Mouse (Mus musculus): ENCODE results near the gene Frem3. TPM values are rescaled to one million over a fixed set of nuclear protein-coding genes. Genes with fewer than 3 reads are reported as not detected.

The Frem3 gene
- polyA plus RNA-seq, 1 experiment from 2014 or later = 0.08 TPM

DNA sequence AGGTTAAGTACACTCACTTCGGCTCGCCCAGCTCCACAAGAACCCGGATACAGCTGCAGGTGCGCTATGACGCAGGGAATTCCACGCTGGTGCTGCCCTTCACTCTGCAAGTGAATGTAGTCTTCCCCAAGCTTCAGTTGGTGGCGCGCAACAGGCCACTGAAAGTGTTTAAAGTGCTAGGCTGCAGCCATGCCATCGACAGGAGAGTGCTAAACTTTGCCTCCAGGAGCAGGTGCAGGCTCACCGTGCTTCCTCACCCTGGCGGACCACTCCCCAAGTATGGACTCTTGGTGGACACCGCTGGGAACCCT is 516 bp downstream of the Frem3 start:
- ATAC-seq (ENCODE audit: insufficient read depth, low FRiP score, low read depth) = no peak
- 8% methylated on average over 12 of the region's 12 CpGs for WGBS
- no peaks in the 10 kb centered on the region for H3K9me3 ChIP-seq
- H3K9ac ChIP-seq = no peak overlapping the region
- H3K27me3 ChIP-seq (replicated peaks) = peaks cover 22% of the 10 kb centered on the region
- no peaks in the 10 kb centered on the region for H3K36me3 ChIP-seq
- H3K27ac ChIP-seq = no peak overlapping the region
- peaks cover 4% of the 10 kb centered on the region; the same call in 1 of the 2 replicates for H3K4me1 ChIP-seq
- peak overlapping the region; percentile 43 for H3K4me2 ChIP-seq
- H3K4me3 ChIP-seq (replicated peaks) = peak overlapping the region; percentile 5; the same call in 1 of the 2 replicates

DNA sequence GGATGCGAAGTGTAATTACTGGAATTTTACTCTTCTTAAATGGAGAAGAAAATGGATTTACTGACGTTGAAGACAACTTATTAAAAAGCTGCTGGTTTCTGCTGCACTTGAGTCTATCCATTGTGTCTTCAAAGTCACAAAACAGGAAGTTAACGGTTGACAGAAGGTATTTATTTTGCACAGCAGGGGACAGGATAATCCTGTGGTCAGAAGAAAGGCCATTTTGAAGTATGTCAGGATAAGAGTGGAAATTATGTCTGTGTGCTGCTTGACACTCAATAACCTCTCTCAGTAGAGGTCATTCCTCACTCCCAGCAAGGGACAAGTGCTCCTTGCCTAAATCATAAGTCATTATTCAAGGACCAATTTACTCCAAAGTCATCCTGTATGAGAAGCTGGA is 8.9 kb downstream of the Frem3 start:
- Histone ChIP-seq H3K9ac (no peak overlapping the region), H3K36me3 (no peaks in the 10 kb centered on the region), H3K27ac (no peak overlapping the region), H3K27me3 (replicated peaks) (no peaks in the 10 kb centered on the region), H3K4me2 (no peak overlapping the region), H3K4me3 (replicated peaks) (no peak overlapping the region), H3K9me3 (no peaks in the 10 kb centered on the region), H3K4me1 (no peaks in the 10 kb centered on the region)
- WGBS = 56% methylated on average over 3 of the region's 3 CpGs
- no peak for ATAC-seq (ENCODE audit: insufficient read depth, low FRiP score, low read depth)

DNA sequence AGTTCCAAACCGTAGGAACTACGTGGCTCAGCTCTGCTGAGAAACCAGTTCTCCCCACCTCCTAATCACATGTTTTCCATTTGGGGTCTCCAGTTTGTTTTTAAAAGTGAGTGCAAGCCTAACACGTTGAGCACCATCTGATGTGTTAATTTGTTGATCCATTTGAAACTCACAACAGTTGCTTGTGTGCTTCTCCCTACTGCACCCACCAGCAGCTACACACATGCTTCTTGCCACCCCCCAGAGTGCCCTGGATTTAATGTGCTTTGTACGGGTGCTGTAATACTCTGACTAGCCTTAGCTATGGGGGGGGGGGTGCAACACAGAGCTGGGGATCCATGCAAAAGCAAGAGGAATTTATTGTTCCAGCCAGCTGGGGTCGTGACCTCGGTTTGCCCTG is 36.5 kb downstream of the Frem3 start:
- no peak overlapping the region for H3K4me2 ChIP-seq
- no peak overlapping the region for H3K27ac ChIP-seq
- H3K4me3 ChIP-seq (replicated peaks) = no peak overlapping the region
- H3K9ac ChIP-seq = no peak overlapping the region
- WGBS = 69% methylated on average over 6 of the region's 6 CpGs
- no peak for ATAC-seq (ENCODE audit: insufficient read depth, low FRiP score, low read depth)
- no peaks in the 10 kb centered on the region for H3K27me3 ChIP-seq (replicated peaks)
- no peaks in the 10 kb centered on the region for H3K4me1 ChIP-seq
- no peaks in the 10 kb centered on the region for H3K9me3 ChIP-seq
- H3K36me3 ChIP-seq = no peaks in the 10 kb centered on the region

DNA sequence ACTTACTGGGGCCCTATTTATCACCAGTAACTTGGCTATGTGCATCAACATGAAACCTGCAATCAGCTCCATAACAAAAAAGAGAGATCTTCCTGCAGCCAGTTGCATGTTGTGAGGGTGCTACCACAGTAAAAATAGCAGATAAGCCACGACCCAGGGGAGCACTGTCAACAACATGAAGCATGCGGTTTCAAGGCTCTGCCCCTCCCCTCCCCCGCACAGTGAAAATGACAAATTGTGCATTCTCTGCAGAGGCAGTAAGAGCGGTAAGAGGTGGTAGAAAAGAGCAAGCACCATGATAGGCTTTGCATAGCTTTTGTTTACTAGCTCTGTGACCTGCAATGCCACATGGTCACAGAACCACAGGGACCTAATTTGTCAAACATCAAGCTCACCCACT is 46.8 kb downstream of the Frem3 start:
- WGBS = 13% methylated on average over 4 of the region's 4 CpGs
- H3K4me3 ChIP-seq (replicated peaks) = no peak overlapping the region
- no peak overlapping the region for H3K9ac ChIP-seq
- no peak overlapping the region for H3K27ac ChIP-seq
- H3K36me3 ChIP-seq = no peaks in the 10 kb centered on the region
- no peaks in the 10 kb centered on the region for H3K27me3 ChIP-seq (replicated peaks)
- no peak for ATAC-seq (ENCODE audit: insufficient read depth, low FRiP score, low read depth)
- H3K9me3 ChIP-seq = no peaks in the 10 kb centered on the region
- no peaks in the 10 kb centered on the region for H3K4me1 ChIP-seq
- no peak overlapping the region for H3K4me2 ChIP-seq

DNA sequence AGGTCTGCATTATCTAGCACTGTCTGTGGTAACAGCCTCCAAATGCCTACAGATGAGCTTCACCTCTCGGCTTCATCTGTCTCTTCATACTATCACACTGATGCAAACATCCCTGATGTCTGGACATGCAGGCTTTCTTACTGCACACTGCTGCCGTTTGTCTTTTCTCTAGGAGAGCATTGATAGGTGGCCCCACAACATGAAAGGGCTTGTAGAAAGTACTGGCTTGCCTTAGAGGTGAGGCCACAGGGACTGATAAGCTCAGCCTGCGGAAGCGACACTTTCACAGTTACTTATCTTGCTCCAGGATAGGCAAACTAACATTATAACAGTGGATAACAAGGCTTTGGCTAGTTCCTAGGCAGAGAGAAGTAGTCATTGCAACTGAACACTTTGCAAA is 50.2 kb downstream of the Frem3 start:
- H3K36me3 ChIP-seq = no peaks in the 10 kb centered on the region
- H3K27ac ChIP-seq = no peak overlapping the region
- H3K27me3 ChIP-seq (replicated peaks) = no peaks in the 10 kb centered on the region
- H3K9me3 ChIP-seq = no peaks in the 10 kb centered on the region
- no peak overlapping the region for H3K4me3 ChIP-seq (replicated peaks)
- WGBS = 32% methylated on average over 4 of the region's 4 CpGs
- peak; percentile 60 for ATAC-seq (ENCODE audit: insufficient read depth, low FRiP score, low read depth)
- H3K4me1 ChIP-seq = no peaks in the 10 kb centered on the region
- H3K4me2 ChIP-seq = no peak overlapping the region
- no peak overlapping the region for H3K9ac ChIP-seq

DNA sequence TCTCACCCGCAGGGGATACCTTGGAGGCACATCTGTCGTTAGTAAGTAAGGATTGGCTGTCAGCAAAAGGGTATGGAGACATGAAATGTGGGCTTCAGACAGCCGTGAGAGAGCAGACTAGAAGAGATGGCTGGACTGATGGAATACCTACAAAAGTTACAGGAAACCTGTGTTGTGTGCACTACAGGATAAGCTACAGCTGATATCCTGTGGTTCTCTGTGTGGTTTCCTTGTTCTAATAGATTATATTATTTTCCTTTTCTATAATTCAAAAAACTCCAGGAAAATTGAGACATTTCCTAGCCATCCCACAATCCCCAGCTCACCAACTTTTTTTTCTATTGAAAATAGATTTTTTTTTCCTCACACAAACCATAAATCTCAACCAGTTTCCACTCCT is 52.6 kb downstream of the Frem3 start:
- no peak for ATAC-seq (ENCODE audit: insufficient read depth, low FRiP score, low read depth)
- Histone ChIP-seq H3K4me3 (replicated peaks) (no peak overlapping the region), H3K4me1 (no peaks in the 10 kb centered on the region), H3K9ac (no peak overlapping the region), H3K27me3 (replicated peaks) (no peaks in the 10 kb centered on the region), H3K27ac (no peak overlapping the region), H3K9me3 (no peaks in the 10 kb centered on the region), H3K36me3 (no peaks in the 10 kb centered on the region), H3K4me2 (no peak overlapping the region)
- WGBS = 67% methylated on average over 3 of the region's 3 CpGs

DNA sequence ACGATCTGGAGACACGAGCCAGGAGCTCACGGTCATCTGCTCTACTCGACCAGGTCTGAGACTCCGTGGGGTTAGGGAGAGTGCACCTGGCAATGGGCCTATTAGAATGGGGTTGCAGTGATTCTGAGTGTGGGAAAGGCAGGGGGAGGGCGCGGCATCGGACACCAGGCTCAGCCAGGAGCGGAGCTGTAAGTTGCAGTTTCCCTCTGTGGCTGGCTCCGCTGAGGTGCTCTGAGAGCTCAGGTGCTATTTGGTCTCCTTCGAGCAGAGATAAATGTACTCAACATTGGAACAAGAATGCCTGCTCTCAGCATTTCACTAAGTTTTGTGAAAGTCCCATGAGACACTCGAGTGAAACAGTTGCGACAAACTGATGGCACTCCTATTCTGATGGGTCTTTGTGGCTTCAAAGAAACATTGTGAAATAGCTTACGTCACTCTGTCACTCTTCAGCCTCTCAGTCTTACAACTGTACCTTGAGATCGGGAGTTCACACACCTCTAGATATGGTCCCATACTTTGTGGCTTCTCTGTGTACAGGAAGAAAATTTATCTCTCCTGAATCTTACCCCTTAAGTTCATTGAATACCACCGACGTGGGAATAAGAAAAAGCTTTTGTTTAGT is 58.5 kb downstream of the Frem3 start:
- H3K9me3 ChIP-seq = no peaks in the 10 kb centered on the region
- no peaks in the 10 kb centered on the region for H3K27me3 ChIP-seq (replicated peaks)
- H3K27ac ChIP-seq = no peak overlapping the region
- WGBS = 44% methylated on average over 17 of the region's 17 CpGs
- H3K4me1 ChIP-seq = peaks cover 5% of the 10 kb centered on the region; the same call in 1 of the 2 replicates
- H3K4me2 ChIP-seq = peak overlapping the region; percentile 33; the same call in 1 of the 2 replicates
- H3K9ac ChIP-seq = no peak overlapping the region
- 0 out of 2 replicates have a peak, but pooled peaks have one; percentile 31 for ATAC-seq (ENCODE audit: insufficient read depth, low FRiP score, low read depth)
- H3K4me3 ChIP-seq (replicated peaks) = no peak overlapping the region
- no peaks in the 10 kb centered on the region for H3K36me3 ChIP-seq

DNA sequence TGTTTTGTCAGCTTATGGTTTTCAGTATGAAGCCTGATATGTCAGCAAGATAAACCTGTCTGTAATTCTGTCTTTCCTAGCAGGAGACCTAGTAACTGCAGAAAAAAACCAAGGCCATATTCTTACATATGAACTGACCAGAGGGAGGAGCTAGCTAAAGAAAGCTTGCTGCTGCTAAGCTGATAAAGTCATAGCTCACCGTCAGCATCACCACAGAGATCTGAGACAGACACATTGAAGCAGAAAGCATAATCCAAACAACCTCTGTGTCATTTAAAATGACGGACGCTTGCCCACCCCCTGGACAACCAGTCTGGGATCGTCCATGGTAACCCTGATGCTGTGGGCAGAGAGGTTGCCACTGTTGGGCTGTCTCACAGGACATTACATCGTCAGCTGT is 71.7 kb downstream of the Frem3 start:
- Histone ChIP-seq H3K4me3 (replicated peaks) (no peak overlapping the region), H3K9ac (no peak overlapping the region), H3K4me1 (no peaks in the 10 kb centered on the region), H3K36me3 (no peaks in the 10 kb centered on the region), H3K4me2 (no peak overlapping the region), H3K9me3 (no peaks in the 10 kb centered on the region), H3K27ac (no peak overlapping the region), H3K27me3 (replicated peaks) (no peaks in the 10 kb centered on the region)
- ATAC-seq (ENCODE audit: insufficient read depth, low FRiP score, low read depth) = no peak
- WGBS = 67% methylated on average over 5 of the region's 5 CpGs

DNA sequence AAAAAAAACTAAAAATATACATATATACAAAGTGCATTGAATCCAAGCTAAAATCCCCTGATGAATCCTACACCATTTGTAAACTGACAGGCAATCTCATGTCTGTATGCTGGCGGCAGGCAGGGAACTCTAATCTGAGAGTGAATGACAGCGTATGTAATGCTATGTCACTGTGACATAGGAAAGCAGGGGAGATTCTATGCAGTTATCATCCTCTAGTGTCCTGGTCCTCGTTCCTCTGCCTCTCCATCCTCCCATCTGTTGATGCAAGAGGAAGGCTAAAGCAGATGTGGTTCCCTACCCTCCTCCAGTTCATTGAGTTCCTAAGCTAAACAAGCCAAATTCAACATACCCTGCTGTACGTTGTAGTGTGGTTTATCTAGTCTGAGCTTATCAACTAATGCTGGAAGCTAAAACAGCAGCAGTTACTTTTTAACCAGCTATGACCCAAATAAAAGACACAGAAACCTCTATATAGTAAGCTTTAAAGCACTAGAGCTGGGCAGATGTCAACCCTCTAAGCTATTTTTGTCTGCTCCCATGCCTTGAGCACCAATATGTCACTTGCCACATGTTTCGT is 73.0 kb downstream of the Frem3 start:
- Histone ChIP-seq H3K4me2 (no peak overlapping the region), H3K36me3 (no peaks in the 10 kb centered on the region), H3K4me1 (no peaks in the 10 kb centered on the region), H3K4me3 (replicated peaks) (no peak overlapping the region), H3K9me3 (no peaks in the 10 kb centered on the region), H3K27me3 (replicated peaks) (no peaks in the 10 kb centered on the region), H3K9ac (no peak overlapping the region), H3K27ac (no peak overlapping the region)
- 60% methylated on average over 5 of the region's 5 CpGs for WGBS
- ATAC-seq (ENCODE audit: insufficient read depth, low FRiP score, low read depth) = no peak

DNA sequence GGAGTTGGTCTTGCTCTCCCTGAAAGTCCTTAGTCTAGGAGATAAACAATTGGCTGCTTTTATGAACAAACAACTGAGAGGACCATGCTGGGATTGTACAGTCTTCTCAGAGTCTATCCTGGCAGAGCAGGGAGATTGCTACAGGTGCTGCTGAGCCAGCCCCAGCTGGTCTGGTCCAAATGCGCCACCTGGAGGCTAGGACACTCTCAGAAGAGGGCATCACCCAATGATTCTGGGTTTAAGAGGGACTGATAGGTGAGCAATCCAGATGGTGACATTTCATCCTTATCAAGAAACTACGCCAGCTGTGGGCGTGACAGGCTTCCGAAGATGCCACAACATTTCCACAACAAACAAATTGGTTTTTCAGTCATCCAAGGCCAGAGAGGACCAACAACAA is 77.3 kb downstream of the Frem3 start:
- Histone ChIP-seq H3K36me3 (no peaks in the 10 kb centered on the region), H3K4me2 (no peak overlapping the region), H3K27ac (no peak overlapping the region), H3K9me3 (no peaks in the 10 kb centered on the region), H3K4me3 (replicated peaks) (no peak overlapping the region), H3K27me3 (replicated peaks) (no peaks in the 10 kb centered on the region), H3K4me1 (no peaks in the 10 kb centered on the region), H3K9ac (no peak overlapping the region)
- peak; percentile 87 for ATAC-seq (ENCODE audit: insufficient read depth, low FRiP score, low read depth)
- WGBS = 33% methylated on average over 4 of the region's 4 CpGs

DNA sequence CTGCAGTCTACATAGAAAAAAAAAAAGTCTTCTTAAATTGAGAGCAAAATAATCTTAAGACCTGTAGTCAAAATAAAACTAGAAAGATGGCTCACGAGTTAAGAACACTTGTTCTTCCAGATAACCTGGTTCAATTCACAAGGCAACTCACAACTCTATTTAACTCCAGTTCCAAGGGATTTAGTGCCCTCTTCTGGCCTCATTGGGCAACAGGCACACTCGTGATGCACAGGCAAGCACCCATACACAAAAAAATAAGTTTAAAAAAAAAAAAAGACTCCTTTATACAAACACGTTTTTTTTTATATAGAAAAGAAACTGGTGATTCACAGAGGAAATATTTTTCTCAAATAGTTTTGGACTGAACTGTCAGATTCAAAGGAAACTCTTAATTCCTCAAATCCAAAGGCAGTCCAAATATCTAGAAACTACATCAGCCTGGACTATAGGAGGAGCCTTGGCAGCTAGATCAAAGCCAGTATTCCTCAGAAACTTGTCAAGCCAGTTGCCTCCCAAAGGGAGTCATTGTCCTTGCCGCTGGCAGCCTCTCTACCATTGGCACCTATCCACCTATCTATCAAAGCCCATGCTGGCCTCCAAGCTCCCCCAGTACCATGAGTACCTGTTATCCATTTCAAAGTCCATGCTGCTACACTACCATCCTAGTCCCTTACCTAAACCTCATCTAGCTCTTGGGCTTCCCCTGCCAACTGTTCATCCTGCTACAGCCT is 100.0 kb downstream of the Frem3 start:
- ATAC-seq (ENCODE audit: insufficient read depth, low FRiP score, low read depth) = no peak
- H3K36me3 ChIP-seq = peaks cover 37% of the 10 kb centered on the region
- H3K4me3 ChIP-seq (replicated peaks) = no peak overlapping the region
- 84% methylated on average over 4 of the region's 4 CpGs for WGBS
- no peaks in the 10 kb centered on the region for H3K9me3 ChIP-seq
- H3K4me1 ChIP-seq = no peaks in the 10 kb centered on the region
- H3K27ac ChIP-seq = no peak overlapping the region
- no peak overlapping the region for H3K9ac ChIP-seq
- H3K4me2 ChIP-seq = no peak overlapping the region
- no peaks in the 10 kb centered on the region for H3K27me3 ChIP-seq (replicated peaks)

DNA sequence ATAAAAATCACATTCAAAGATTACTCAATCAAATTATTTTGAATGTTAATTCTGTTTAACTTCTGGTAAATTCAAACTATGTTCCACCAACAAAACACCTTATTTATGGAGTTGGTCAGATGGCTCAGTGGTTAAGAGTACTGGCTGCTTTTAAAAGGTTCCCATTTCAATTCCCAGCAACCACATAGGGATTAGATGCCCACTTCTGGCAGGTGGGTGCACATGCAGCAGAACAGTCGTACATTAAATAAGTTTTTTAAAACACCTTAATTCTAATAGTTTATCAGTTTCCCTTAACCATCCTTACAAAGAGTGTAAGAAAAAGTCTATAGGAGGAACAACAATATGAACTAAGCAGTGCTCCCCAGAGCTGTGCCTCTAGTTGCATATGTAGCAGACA is 103.6 kb downstream of the Frem3 start:
- Histone ChIP-seq H3K27ac (no peak overlapping the region), H3K4me3 (replicated peaks) (no peak overlapping the region), H3K4me1 (no peaks in the 10 kb centered on the region), H3K4me2 (no peak overlapping the region), H3K9me3 (no peaks in the 10 kb centered on the region), H3K36me3 (peaks cover 33% of the 10 kb centered on the region), H3K27me3 (replicated peaks) (no peaks in the 10 kb centered on the region), H3K9ac (no peak overlapping the region)
- WGBS = 91% methylated on average over 1 of the region's 1 CpGs
- ATAC-seq (ENCODE audit: insufficient read depth, low FRiP score, low read depth) = no peak

Measured in stomach, embryonic 15.5 days (tissue).